Mouse (Mus musculus) kidney, embryonic 14.5 days (tissue): ENCODE measurements around the gene Fam151a. TPM values are rescaled to one million over a fixed set of nuclear protein-coding genes. Genes with fewer than 3 reads are reported as not detected.
"Not testable (repeated sequence)": the region's sequence is repeated elsewhere in the genome, so short reads cannot be mapped to it uniquely, and the experiment has no call there.

Experiments used
- ATAC-seq: fragments of 200-750 bp; cut with Nextera tagmentation; 2 replicates; pipeline ENCODE4 v1.8.0; 2017; ENCODE audit warnings: moderate number of reproducible peaks, mild to moderate bottlenecking, moderate TSS enrichment, moderate library complexity; ENCODE audit not compliant: low FRiP score, low TSS enrichment
- H3K27ac ChIP-seq: fragments of 300-500 bp; sonication (generic); 2 replicates; pipeline ENCODE4 v1.5.1; 2014; ENCODE audit warnings: low read depth, mild to moderate bottlenecking, low read length, moderate library complexity, mixed read lengths
- H3K27me3 ChIP-seq: fragments of 300-500 bp; sonication (generic); 2 replicates; pipeline ENCODE4 v1.6.1; 2014; ENCODE audit warnings: mild to moderate bottlenecking, low read length; ENCODE audit not compliant: control insufficient read depth, insufficient read depth
- H3K36me3 ChIP-seq: fragments of 300-500 bp; sonication (generic); 2 replicates; pipeline ENCODE4 v1.6.1; 2014; ENCODE audit warnings: low read length, mixed read lengths; ENCODE audit not compliant: control insufficient read depth, insufficient read depth
- H3K4me1 ChIP-seq: fragments of 300-500 bp; sonication (generic); 2 replicates; pipeline ENCODE4 v1.6.1; 2014; ENCODE audit warnings: low read length, mixed read lengths; ENCODE audit not compliant: control insufficient read depth, insufficient read depth
- H3K4me2 ChIP-seq: fragments of 300-500 bp; sonication (generic); replicated peaks from 2 replicates; pipeline ENCODE4 v1.6.1; 2014; ENCODE audit warnings: low read depth, mild to moderate bottlenecking, low read length
- H3K4me3 ChIP-seq: fragments of 300-500 bp; sonication (generic); 2 replicates; pipeline ENCODE4 v1.5.1; 2014; ENCODE audit warnings: mild to moderate bottlenecking, low read length
- H3K9ac ChIP-seq: fragments of 300-500 bp; sonication (generic); 2 replicates; pipeline ENCODE4 v1.6.1; 2014; ENCODE audit warnings: low read depth, mild to moderate bottlenecking, low read length, moderate library complexity
- H3K9me3 ChIP-seq: fragments of 300-500 bp; sonication (generic); 2 replicates; pipeline ENCODE4 v1.6.1; 2016; ENCODE audit warnings: low read length; ENCODE audit not compliant: control insufficient read depth
- WGBS: fragments of 180-500 bp; shearing (Covaris S2); extraction: QIAGEN DNeasy Blood & Tissue Kit; methylation state at CpG from one replicate; pipeline ENCODE4 v1.1.7; 2014; 5-methylcytosine and 5-hydroxymethylcytosine counted together
- polyA plus RNA-seq: library from polyadenylated mRNA; unstranded; fragments of >200 nt; fragmentation: Nextera tagmentation; extraction: Ambion mirVana; gene quantifications from 2 replicates; pipeline ENCODE4 v1.2.1, GENCODE M21; 2014

The Fam151a gene
- polyA plus RNA-seq, 1 experiment from 2014 or later, result 3.6 TPM

GRCm38 (mm10) chr4:106751726-106752125 is 18.0 kb downstream of the Fam151a start:
- Histone ChIP-seq H3K27me3 (no peaks in the 10 kb centered on the region), H3K27ac (no peak overlapping the region), H3K36me3 (no peaks in the 10 kb centered on the region), H3K4me2 (no peak overlapping the region), H3K9ac (no peak overlapping the region), H3K4me3 (no peak overlapping the region), H3K4me1 (no peaks in the 10 kb centered on the region), H3K9me3 (no peaks in the 10 kb centered on the region)
- 94% methylated on average over 6 of the region's 6 CpGs for WGBS
- no peak for ATAC-seq

GRCm38 (mm10) chr4:106764166-106764565 is 30.5 kb downstream of the Fam151a start:
- H3K36me3 ChIP-seq, result no peaks in the 10 kb centered on the region
- no peak overlapping the region for H3K9ac ChIP-seq
- no peaks in the 10 kb centered on the region for H3K4me1 ChIP-seq
- H3K4me2 ChIP-seq, result no peak overlapping the region
- no peak for ATAC-seq
- 80% methylated on average over 7 of the region's 7 CpGs for WGBS
- H3K9me3 ChIP-seq, result no peaks in the 10 kb centered on the region
- no peaks in the 10 kb centered on the region for H3K27me3 ChIP-seq
- H3K4me3 ChIP-seq, result no peak overlapping the region
- no peak overlapping the region for H3K27ac ChIP-seq

- H3K4me2 ChIP-seq, result no peak overlapping the region
- H3K4me3 ChIP-seq, result no peak overlapping the region
- H3K27ac ChIP-seq, result no peak overlapping the region
- H3K36me3 ChIP-seq, result no peaks in the 10 kb centered on the region
- no peaks in the 10 kb centered on the region for H3K27me3 ChIP-seq
- no peaks in the 10 kb centered on the region for H3K4me1 ChIP-seq
- WGBS, result 76% methylated on average over 2 of the region's 2 CpGs
- no peak for ATAC-seq
- H3K9ac ChIP-seq, result no peak overlapping the region
- H3K9me3 ChIP-seq, result no peaks in the 10 kb centered on the region
Observed at GRCm38 (mm10) chr4:106769306-106769705, 35.6 kb downstream of the Fam151a start.

DNA sequence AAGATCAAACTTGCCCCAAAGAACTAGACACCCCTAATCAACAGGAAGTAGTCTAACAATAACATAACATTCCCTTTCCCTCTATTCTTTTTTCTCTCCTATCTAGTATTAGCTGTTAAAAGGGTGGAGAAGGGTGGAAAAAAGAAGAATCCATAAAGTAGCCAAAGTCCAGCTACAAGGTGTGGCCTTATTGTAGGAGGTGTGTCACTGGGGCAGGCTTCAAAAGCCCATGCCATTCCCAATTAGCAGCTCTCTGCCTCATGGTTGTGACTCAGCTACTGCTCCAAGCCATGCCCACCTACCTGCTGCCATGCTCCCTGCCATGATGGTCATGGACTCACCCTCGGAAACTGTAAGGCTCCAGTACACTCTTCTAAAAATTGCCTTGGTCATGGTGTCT is 38.9 kb downstream of the Fam151a start:
- Histone ChIP-seq H3K9me3 (no peaks in the 10 kb centered on the region), H3K27me3 (no peaks in the 10 kb centered on the region), H3K36me3 (no peaks in the 10 kb centered on the region), H3K27ac (no peak overlapping the region), H3K4me3 (no peak overlapping the region), H3K9ac (no peak overlapping the region), H3K4me2 (no peak overlapping the region), H3K4me1 (0 out of 2 replicates have a peak, but pooled peaks cover 7% of the 10 kb centered on the region)
- no peak for ATAC-seq
- 83% methylated on average over 1 of the region's 1 CpGs for WGBS

DNA sequence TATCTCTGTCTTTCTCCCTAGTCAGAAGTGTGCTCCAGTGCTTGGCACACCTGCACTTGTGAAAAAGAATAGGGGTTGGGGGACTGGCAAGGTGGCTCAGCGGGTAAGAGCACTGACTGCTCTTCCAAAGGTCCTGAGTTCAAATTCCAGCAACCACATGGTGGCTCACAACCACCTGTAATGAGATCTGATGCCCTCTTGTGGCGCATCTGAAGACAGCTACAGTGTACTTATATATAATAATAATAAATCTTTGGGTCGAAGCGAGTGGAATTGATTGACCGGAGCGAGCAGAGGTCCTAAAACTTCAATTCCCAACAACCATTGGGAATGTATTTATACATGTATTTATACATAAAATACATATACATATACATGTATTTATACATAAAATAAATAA is 42.1 kb downstream of the Fam151a start:
- H3K4me3 ChIP-seq, H3K9me3 ChIP-seq, H3K4me2 ChIP-seq, H3K36me3 ChIP-seq, H3K27me3 ChIP-seq, ATAC-seq, H3K9ac ChIP-seq, H3K27ac ChIP-seq: not testable (repeated sequence)
- peaks cover 26% of the 10 kb centered on the region for H3K4me1 ChIP-seq
- 87% methylated on average over 6 of the region's 6 CpGs for WGBS

DNA sequence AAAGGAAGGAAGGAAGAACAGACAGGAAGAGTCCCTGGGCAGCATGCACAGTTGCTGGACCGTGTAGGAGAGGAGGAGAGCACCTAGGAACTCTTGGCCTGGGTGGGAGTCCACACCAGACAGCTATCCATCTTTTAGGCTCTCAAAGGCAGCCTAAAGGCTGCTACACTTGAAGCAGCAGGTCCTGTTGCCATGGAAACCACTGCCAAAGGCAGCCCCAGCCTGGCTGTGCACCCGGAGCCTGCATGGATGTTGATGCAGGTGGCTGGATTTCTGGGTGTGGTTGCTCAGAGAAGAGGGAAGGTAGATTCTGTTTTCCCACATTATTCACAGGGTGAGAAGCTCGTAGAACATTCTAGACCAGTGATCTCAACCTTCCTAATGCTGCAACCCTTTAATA is 43.3 kb downstream of the Fam151a start:
- Histone ChIP-seq H3K36me3 (no peaks in the 10 kb centered on the region), H3K27ac (no peak overlapping the region), H3K9me3 (no peaks in the 10 kb centered on the region), H3K9ac (no peak overlapping the region), H3K4me3 (no peak overlapping the region), H3K4me2 (no peak overlapping the region), H3K4me1 (peaks cover 26% of the 10 kb centered on the region), H3K27me3 (no peaks in the 10 kb centered on the region)
- 33% methylated on average over 3 of the region's 3 CpGs for WGBS
- no peak for ATAC-seq

GRCm38 (mm10) chr4:106778116-106778788 is 44.6 kb downstream of the Fam151a start:
- no peak overlapping the region for H3K4me3 ChIP-seq
- ATAC-seq, result peak; percentile 90
- no peak overlapping the region for H3K9ac ChIP-seq
- no peaks in the 10 kb centered on the region for H3K36me3 ChIP-seq
- no peaks in the 10 kb centered on the region for H3K9me3 ChIP-seq
- 53% methylated on average over 5 of the region's 5 CpGs for WGBS
- no peaks in the 10 kb centered on the region for H3K27me3 ChIP-seq
- H3K4me2 ChIP-seq, result no peak overlapping the region
- peak overlapping the region; percentile 56; the same call in 1 of the 2 replicates for H3K27ac ChIP-seq
- peaks cover 33% of the 10 kb centered on the region for H3K4me1 ChIP-seq

- H3K9me3 ChIP-seq, result no peaks in the 10 kb centered on the region
- H3K27me3 ChIP-seq, result no peaks in the 10 kb centered on the region
- peak overlapping the region; percentile 67; the same call in 1 of the 2 replicates for H3K27ac ChIP-seq
- H3K4me2 ChIP-seq, result no peak overlapping the region
- no peak overlapping the region for H3K4me3 ChIP-seq
- ATAC-seq, result peak; percentile 38; the same call in 1 of the 2 replicates
- 19% methylated on average over 3 of the region's 3 CpGs for WGBS
- H3K4me1 ChIP-seq, result peaks cover 33% of the 10 kb centered on the region
- H3K36me3 ChIP-seq, result no peaks in the 10 kb centered on the region
- H3K9ac ChIP-seq, result no peak overlapping the region
Observed at GRCm38 (mm10) chr4:106780045-106780444, 46.4 kb downstream of the Fam151a start.

GRCm38 (mm10) chr4:106783137-106783536 is 49.4 kb downstream of the Fam151a start:
- ATAC-seq, result no peak
- Histone ChIP-seq H3K4me2 (no peak overlapping the region), H3K27ac (no peak overlapping the region), H3K27me3 (no peaks in the 10 kb centered on the region), H3K4me1 (peaks cover 54% of the 10 kb centered on the region), H3K4me3 (no peak overlapping the region), H3K36me3 (no peaks in the 10 kb centered on the region), H3K9me3 (no peaks in the 10 kb centered on the region), H3K9ac (no peak overlapping the region)
- 63% methylated on average over 10 of the region's 10 CpGs for WGBS
